Mouse (Mus musculus): ENCODE measurements around the gene Akap12.

The Akap12 gene

GRCm38 (mm10) chr10:4285752-4286151, 19.6 kb downstream of the Akap12 start:
- DNase-seq = no peak

DNA sequence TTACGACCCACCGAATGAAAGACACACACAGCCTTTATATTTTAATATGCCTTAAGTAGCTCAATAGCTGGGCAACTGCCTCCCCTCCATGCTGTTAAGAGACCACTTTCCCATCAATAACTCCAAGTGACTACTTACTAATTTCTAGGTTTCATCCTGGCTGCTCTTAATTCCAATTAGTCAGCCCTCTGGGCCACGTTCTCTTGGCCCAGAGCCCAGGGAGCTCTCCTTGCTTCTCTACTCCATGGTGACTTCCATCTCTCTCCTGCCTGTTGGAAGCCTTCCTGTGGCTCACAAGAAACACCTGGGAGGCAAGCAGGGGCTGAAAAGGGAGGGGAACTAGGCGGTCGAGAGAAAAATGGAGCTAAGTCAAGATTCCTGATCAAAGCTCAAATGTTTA, 23.0 kb downstream of the Akap12 start:
- no peak for DNase-seq

GRCm38 (mm10) chr10:4289636-4290035, 23.5 kb downstream of the Akap12 start:
- no peak for DNase-seq

GRCm38 (mm10) chr10:4290145-4290544, 24.0 kb downstream of the Akap12 start:
- DNase-seq = no peak

- no peak for DNase-seq
Observed at GRCm38 (mm10) chr10:4290561-4290960, 24.4 kb downstream of the Akap12 start.

DNA sequence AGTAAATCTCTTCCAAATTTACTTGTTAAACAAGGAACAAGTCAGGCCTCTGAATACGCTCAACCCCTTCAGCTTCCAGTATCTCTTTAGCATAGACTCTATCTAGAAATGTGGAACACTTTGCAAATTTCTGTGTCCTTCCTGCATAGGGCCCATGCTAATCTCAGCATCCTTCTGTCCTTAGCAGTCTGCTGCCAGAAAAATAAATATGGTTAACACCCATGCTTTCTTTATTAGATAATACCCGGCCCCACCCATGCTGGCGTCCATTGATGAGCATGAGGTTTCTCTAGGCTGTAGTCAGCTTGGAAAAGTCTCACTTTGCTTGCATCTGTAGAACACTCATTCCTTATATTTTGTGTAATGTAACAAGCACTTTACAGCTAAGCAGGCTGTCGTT, 27.2 kb downstream of the Akap12 start:
- DNase-seq = no peak

- DNase-seq = no peak
Observed at GRCm38 (mm10) chr10:4303558-4303957, 37.4 kb downstream of the Akap12 start.

GRCm38 (mm10) chr10:4323885-4324284, 57.7 kb downstream of the Akap12 start:
- no peak for DNase-seq

DNA sequence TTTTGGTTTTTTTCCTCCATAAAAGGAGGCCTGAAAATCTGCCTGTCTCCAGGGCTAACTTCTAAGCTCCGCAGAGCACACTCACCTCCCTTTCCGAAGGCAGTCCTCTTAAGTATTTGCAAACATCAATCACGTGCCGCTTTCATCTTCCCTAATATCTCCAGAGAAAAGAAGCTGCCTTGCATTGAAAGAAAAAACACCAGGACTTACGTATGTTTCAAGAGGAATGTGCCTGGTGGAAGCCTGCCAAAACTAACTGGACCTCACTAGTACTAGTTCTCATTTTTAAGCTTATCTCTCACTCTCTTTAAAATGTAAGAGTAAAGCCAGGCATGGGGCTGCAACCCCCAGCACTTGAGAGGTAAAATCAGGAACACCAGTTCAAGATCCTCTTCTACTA, 59.4 kb downstream of the Akap12 start:
- no peak for DNase-seq

GRCm38 (mm10) chr10:4327716-4328115, 61.5 kb downstream of the Akap12 start:
- DNase-seq = no peak

GRCm38 (mm10) chr10:4332228-4332979, 66.2 kb downstream of the Akap12 start:
- DNase-seq = no peak

- peak; percentile 60 for DNase-seq
Observed at GRCm38 (mm10) chr10:4333319-4333718, 67.1 kb downstream of the Akap12 start.

GRCm38 (mm10) chr10:4334039-4334683, 68.0 kb downstream of the Akap12 start:
- DNase-seq = peak; percentile 56

GRCm38 (mm10) chr10:4338863-4339461, 72.8 kb downstream of the Akap12 start:
- no peak for DNase-seq

DNA sequence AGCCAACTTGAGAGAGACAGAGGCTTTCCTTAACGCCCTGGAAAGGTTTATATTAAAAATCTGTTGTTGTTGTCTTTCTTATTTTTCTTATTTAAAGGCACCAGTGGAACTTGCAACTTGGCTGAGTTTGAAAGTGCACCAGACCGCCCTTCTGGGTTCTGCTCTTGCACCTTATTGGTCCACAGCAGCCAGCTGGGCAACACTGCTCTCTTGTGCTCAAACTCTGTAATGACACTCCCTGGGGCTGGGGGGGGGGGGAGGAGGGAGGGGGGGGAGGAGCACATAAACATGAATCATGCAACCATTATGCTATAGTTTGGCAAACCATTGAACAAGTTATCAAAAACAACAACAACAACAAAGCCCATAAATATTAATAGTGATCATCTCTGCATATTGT, 75.2 kb downstream of the Akap12 start:
- no peak for DNase-seq

GRCm38 (mm10) chr10:4346489-4347135, 80.4 kb downstream of the Akap12 start:
- DNase-seq = peak; percentile 90

DNA sequence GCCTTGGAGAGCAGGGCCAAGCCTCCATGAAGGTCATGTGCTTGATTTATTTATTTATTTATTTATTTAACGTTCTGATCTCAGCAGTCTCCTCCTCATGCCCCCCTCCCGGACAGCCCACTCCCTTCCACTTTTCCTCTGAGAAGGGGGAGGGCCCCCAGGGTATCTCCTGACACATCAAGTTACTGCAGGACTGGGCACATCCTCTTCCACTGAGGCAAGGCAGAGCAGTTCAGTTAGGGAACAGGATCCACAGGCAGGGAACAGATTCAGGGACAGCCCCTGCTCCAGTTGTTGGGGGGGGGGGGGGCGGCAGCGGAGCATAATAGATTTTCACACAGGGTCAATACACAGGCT, 80.9 kb downstream of the Akap12 start:
- DNase-seq = no peak

GRCm38 (mm10) chr10:4347591-4347990, 81.4 kb downstream of the Akap12 start:
- DNase-seq = no peak

- DNase-seq = no peak
Observed at GRCm38 (mm10) chr10:4354371-4355260, 88.4 kb downstream of the Akap12 start.

- DNase-seq = no peak
Observed at GRCm38 (mm10) chr10:4355882-4356451, 89.8 kb downstream of the Akap12 start.

GRCm38 (mm10) chr10:4356640-4357039, 90.5 kb downstream of the Akap12 start:
- no peak for DNase-seq

- no peak for DNase-seq
Observed at GRCm38 (mm10) chr10:4357435-4357834, 91.3 kb downstream of the Akap12 start.
